Mouse (Mus musculus) MEL (cell line): Measurements from ENCODE around the gene Xpa. TPM values are rescaled to one million over a fixed set of nuclear protein-coding genes. Genes with fewer than 3 reads are reported as not detected.

Experiments
- DNase-seq: peaks from one replicate; pipeline ENCODE4 v3.0.0; 2011; ENCODE audit warnings: low read depth, low spot score
- H3K27ac ChIP-seq: 2 replicates; pipeline ENCODE4 v1.5.1; 2012; ENCODE audit warnings: low read depth, mild to moderate bottlenecking, control low read depth, low read length, moderate library complexity; ENCODE audit not compliant: control insufficient read depth
- H3K27me3 ChIP-seq, 2 experiments: fragments of 150-350 bp in 1 of 2; sonication (generic) in 1 of 2; 2 replicates each; pipeline ENCODE4 v1.6.1; 2012; ENCODE audit warnings: low read length in 2 of 2, mild to moderate bottlenecking in 2 of 2, improper control_type of control experiment in 1 of 2, moderate library complexity in 1 of 2; ENCODE audit not compliant: insufficient read depth in 2 of 2, control insufficient read depth in 1 of 2
- H3K36me3 ChIP-seq, 2 experiments: 2 replicates each; pipeline ENCODE4 v1.6.1; 2012 to 2014; ENCODE audit warnings: low read length in 2 of 2, improper control_type of control experiment in 1 of 2, inconsistent platforms in 1 of 2, mild to moderate bottlenecking in 1 of 2; ENCODE audit not compliant: insufficient read depth in 2 of 2, control insufficient read depth in 1 of 2
- H3K4me1 ChIP-seq, 2 experiments: fragments of 150-350 bp in 1 of 2; sonication (generic) in 1 of 2; 2 replicates each; pipeline ENCODE4 v1.6.1; 2012; ENCODE audit warnings: low read length in 2 of 2, improper control_type of control experiment in 1 of 2, mild to moderate bottlenecking in 1 of 2; ENCODE audit not compliant: insufficient read depth in 2 of 2, control insufficient read depth in 1 of 2
- H3K4me3 ChIP-seq, 2 experiments: fragments of 150-350 bp in 1 of 2; sonication (generic) in 1 of 2; 2 replicates each; pipeline ENCODE4 v1.5.1; 2012; ENCODE audit warnings: low read depth in 2 of 2, low read length in 2 of 2, mild to moderate bottlenecking in 2 of 2, moderate library complexity in 2 of 2, control low read depth in 1 of 2, improper control_type of control experiment in 1 of 2; ENCODE audit not compliant: control insufficient read depth in 1 of 2, insufficient read depth in 1 of 2
- H3K79me2 ChIP-seq: 2 replicates; pipeline ENCODE4 v1.6.1; 2012; ENCODE audit warnings: mild to moderate bottlenecking, low read length, moderate library complexity; ENCODE audit not compliant: control insufficient read depth, poor library complexity, insufficient read depth
- H3K9ac ChIP-seq: 2 replicates; pipeline ENCODE4 v1.6.1; 2012; ENCODE audit warnings: low read depth, mild to moderate bottlenecking, control low read depth, low read length, moderate library complexity; ENCODE audit not compliant: control insufficient read depth, poor library complexity, severe bottlenecking
- H3K9me3 ChIP-seq: fragments of 150-350 bp; sonication (generic); replicated peaks from 2 replicates; pipeline ENCODE4 v1.6.1; 2012; ENCODE audit warnings: mild to moderate bottlenecking, low read length, improper control_type of control experiment, moderate library complexity; ENCODE audit not compliant: insufficient read depth
- CHD2 ChIP-seq: IDR thresholded peaks from 2 replicates; pipeline ENCODE4 v1.6.1; 2011; ENCODE audit warnings: low read length, improper control_type of control experiment
- CTCF ChIP-seq, 3 experiments: IDR thresholded peaks in 2 of 3; conservative IDR thresholded peaks in 1 of 3; 2 replicates each; pipeline ENCODE4 v1.5.1; 2011 to 2012; ENCODE audit warnings: low read length in 3 of 3, low read depth in 2 of 3, mild to moderate bottlenecking in 2 of 3, improper control_type of control experiment in 1 of 3, inconsistent platforms in 1 of 3, mixed read lengths in 1 of 3, moderate library complexity in 1 of 3; ENCODE audit not compliant: control insufficient read depth in 1 of 3, insufficient read depth in 1 of 3, poor library complexity in 1 of 3, severe bottlenecking in 1 of 3
- ELF1 ChIP-seq: IDR thresholded peaks from 2 replicates; pipeline ENCODE4 v1.6.1; 2014; ENCODE audit warnings: low read depth, mild to moderate bottlenecking, inconsistent platforms, low read length, improper control_type of control experiment, moderate library complexity
- ETS1 ChIP-seq: IDR thresholded peaks from 2 replicates; pipeline ENCODE4 v1.6.1; 2012; ENCODE audit warnings: low read depth, mild to moderate bottlenecking, inconsistent platforms, low read length, improper control_type of control experiment, moderate library complexity
- GABPA ChIP-seq: IDR thresholded peaks from 2 replicates; pipeline ENCODE4 v1.6.1; 2012; ENCODE audit warnings: low read depth, mild to moderate bottlenecking, inconsistent platforms, low read length, improper control_type of control experiment, moderate library complexity
- GATA1 ChIP-seq: IDR thresholded peaks from 2 replicates; pipeline ENCODE4 v1.6.1; 2011; ENCODE audit warnings: low read depth, low read length, improper control_type of control experiment
- HCFC1 ChIP-seq: IDR thresholded peaks from 2 replicates; pipeline ENCODE4 v1.6.1; 2012; ENCODE audit warnings: low read depth, mild to moderate bottlenecking, inconsistent platforms, low read length, improper control_type of control experiment, moderate library complexity
- JUND ChIP-seq: IDR thresholded peaks from 2 replicates; pipeline ENCODE4 v1.6.1; 2011; ENCODE audit warnings: low read depth, mild to moderate bottlenecking, improper control_type of control experiment, low read length
- MAX ChIP-seq: IDR thresholded peaks from 2 replicates; pipeline ENCODE4 v1.6.1; 2011; ENCODE audit warnings: low read length, improper control_type of control experiment
- MAZ ChIP-seq: IDR thresholded peaks from 2 replicates; pipeline ENCODE4 v1.6.1; 2012; ENCODE audit warnings: low read depth, mild to moderate bottlenecking, inconsistent platforms, low read length, improper control_type of control experiment
- MYB ChIP-seq: IDR thresholded peaks from 2 replicates; pipeline ENCODE4 v1.6.1; 2011; ENCODE audit warnings: mild to moderate bottlenecking, low read depth, low read length, improper control_type of control experiment
- POLR2AphosphoS2 ChIP-seq: IDR thresholded peaks from 2 replicates; pipeline ENCODE4 v1.6.1; 2011; ENCODE audit warnings: low read length, improper control_type of control experiment
- RAD21 ChIP-seq: IDR thresholded peaks from 2 replicates; pipeline ENCODE4 v1.6.1; 2011; ENCODE audit warnings: mild to moderate bottlenecking, low read depth, low read length, improper control_type of control experiment
- TCF12 ChIP-seq: IDR thresholded peaks from 2 replicates; pipeline ENCODE4 v1.6.1; 2014; ENCODE audit warnings: low read depth, mild to moderate bottlenecking, inconsistent platforms, low read length, improper control_type of control experiment, moderate library complexity
- UBTF ChIP-seq: IDR thresholded peaks from 2 replicates; pipeline ENCODE4 v1.6.1; 2012; ENCODE audit warnings: low read depth, mild to moderate bottlenecking, inconsistent platforms, low read length, improper control_type of control experiment, moderate library complexity, borderline replicate concordance; ENCODE audit not compliant: insufficient read depth
- USF2 ChIP-seq, 2 experiments: IDR thresholded peaks; 2 replicates each; pipeline ENCODE4 v1.6.1; 2011 to 2012; ENCODE audit warnings: improper control_type of control experiment in 2 of 2, low read length in 2 of 2, borderline replicate concordance in 1 of 2, inconsistent platforms in 1 of 2, low read depth in 1 of 2, mild to moderate bottlenecking in 1 of 2; ENCODE audit not compliant: insufficient read depth in 1 of 2
- ZC3H11A ChIP-seq: IDR thresholded peaks from 2 replicates; pipeline ENCODE4 v1.6.1; 2012; ENCODE audit warnings: low read depth, mild to moderate bottlenecking, inconsistent platforms, low read length, improper control_type of control experiment
- ZMIZ1 ChIP-seq: IDR thresholded peaks from 2 replicates; pipeline ENCODE4 v1.6.1; 2012; ENCODE audit warnings: low read depth, mild to moderate bottlenecking, inconsistent platforms, low read length, improper control_type of control experiment, moderate library complexity
- polyA plus RNA-seq, 2 experiments: library from polyadenylated mRNA; stranded (reverse) in 1 of 2; unstranded in 1 of 2; fragments of >175 nt in 1 of 2; fragments of >200 nt in 1 of 2; gene quantifications; 2 replicates each; pipeline versions ENCODE4 v1.2.1 to v1.2.4; 2012; ENCODE audit warnings: low replicate concordance in 2 of 2, low read depth in 1 of 2; ENCODE audit not compliant: insufficient read length in 2 of 2, insufficient read depth in 1 of 2, missing spikeins in 1 of 2
- total RNA-seq: library from RNA; depleted of rRNA; stranded (reverse); fragments of 300-350 nt; gene quantifications from 2 replicates; pipeline ENCODE4 v1.2.3, GENCODE M21; 2012

The Xpa gene
- total and polyA plus RNA-seq, 3 experiments = 11.4 to 24.0 TPM; not detected in 1

DNA sequence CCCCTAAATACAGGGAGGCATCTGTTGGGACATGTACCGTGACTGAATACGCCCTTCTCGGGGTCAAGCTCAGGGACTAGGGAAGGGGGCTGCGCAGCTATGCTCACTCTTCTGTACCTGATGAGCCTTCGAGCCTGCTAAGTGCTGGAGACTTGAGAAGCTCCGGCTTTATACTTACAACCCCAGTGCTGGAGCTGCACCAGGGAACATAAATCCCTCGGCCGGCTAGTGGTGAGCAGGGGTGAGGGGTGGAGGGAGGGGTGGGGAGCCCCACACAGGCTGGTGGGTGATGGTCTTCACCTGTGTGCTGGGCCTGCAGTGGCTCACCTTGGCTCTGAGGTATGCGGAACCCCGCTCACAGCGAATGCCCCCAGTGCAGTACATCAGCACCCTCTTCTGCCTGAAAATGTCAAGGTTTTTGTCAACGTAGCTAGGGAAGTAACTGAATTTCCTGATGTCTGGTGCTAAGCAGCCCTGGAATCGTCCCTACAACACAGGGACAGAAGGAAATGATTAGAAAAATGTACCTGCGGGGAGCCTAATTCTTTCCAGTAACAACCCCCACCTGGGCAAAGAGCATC, 76.5 kb downstream of the Xpa start:
- Histone ChIP-seq H3K4me1 (no peaks in the 10 kb centered on the region), H3K27me3 (no peaks in the 10 kb centered on the region), H3K27ac (no peak overlapping the region), H3K4me3 (no peak overlapping the region), H3K79me2 (no peaks in the 10 kb centered on the region), H3K9ac (no peak overlapping the region), H3K9me3 (no peaks in the 10 kb centered on the region), H3K36me3 (peaks cover 0 to 22% of the 10 kb centered on the region in 2 experiments; a peak in 2 of 4 replicates)
- no peak for TF ChIP-seq ETS1
- no peak for TF ChIP-seq GABPA
- no peak for TF ChIP-seq MAZ
- TF ChIP-seq JUND = no peak
- no peak for TF ChIP-seq GATA1
- no peak for TF ChIP-seq CTCF (IDR thresholded peaks at IDR 0.05 in 2 of 3, conservative IDR thresholded peaks at IDR 0.05 in 1 of 3; ENCODE audit: control insufficient read depth in 1 of 3, insufficient read depth in 1 of 3, low read depth in 2 of 3, low read length in 3 of 3, poor library complexity in 1 of 3, severe bottlenecking in 1 of 3)
- no peak for DNase-seq

DNA sequence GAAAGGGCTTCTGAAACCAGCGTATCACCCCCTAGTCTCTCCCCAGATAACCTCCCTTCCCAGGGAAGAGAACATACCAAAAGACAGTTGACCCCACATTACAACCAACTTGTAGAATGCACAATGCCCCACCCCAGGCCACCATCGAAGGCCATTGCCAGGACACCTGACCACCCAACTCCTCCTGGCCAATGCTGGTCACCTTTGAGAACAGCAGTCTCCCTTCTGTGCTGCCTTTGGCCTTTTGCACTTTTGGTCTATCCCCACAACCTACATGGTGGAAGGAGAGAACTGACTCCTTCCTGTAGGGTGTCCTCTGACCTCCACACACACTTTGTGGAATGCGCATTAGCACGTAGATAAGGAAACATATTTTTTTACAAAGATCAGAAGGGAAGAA, 78.6 kb downstream of the Xpa start:
- H3K27ac ChIP-seq = no peak overlapping the region
- TF ChIP-seq TCF12 = no peak
- TF ChIP-seq ELF1 = no peak
- no peak for TF ChIP-seq RAD21
- TF ChIP-seq HCFC1 = no peak
- no peak for TF ChIP-seq POLR2AphosphoS2
- TF ChIP-seq ZMIZ1 = no peak
- no peak for TF ChIP-seq USF2 (IDR thresholded peaks at IDR 0.05; ENCODE audit: borderline replicate concordance in 1 of 2, insufficient read depth in 1 of 2, low read depth in 1 of 2, low read length in 2 of 2)
- TF ChIP-seq MAX = no peak
- TF ChIP-seq ZC3H11A = no peak
- TF ChIP-seq CHD2 = no peak
- no peak for TF ChIP-seq MYB
- TF ChIP-seq UBTF = no peak
- no peak for DNase-seq

More for the DNA sequence above, 78.6 kb downstream of the Xpa start:
- Histone ChIP-seq H3K9ac (no peak overlapping the region), H3K79me2 (no peaks in the 10 kb centered on the region), H3K9me3 (no peaks in the 10 kb centered on the region), H3K27me3 (no peaks in the 10 kb centered on the region), H3K36me3 (peaks cover 0 to 14% of the 10 kb centered on the region in 2 experiments; a peak in 2 of 4 replicates), H3K4me3 (no peak overlapping the region), H3K4me1 (no peaks in the 10 kb centered on the region)
